Mouse (Mus musculus) hematopoietic stem cell, adult 5-6 weeks (primary cell): Measurements from ENCODE around the gene Vmn1r33. TPM values are rescaled to one million over a fixed set of nuclear protein-coding genes. Genes with fewer than 3 reads are reported as not detected.
"Not testable (repeated sequence)": the region's sequence is repeated elsewhere in the genome, so short reads cannot be mapped to it uniquely, and the experiment has no call there.

ENCODE experiments used
- ATAC-seq, 2 experiments: fragments of 125-278 bp in 1 of 2; replicated peaks in 1 of 2; 2 replicates each; pipeline ENCODE4 v1.8.0; 2016 to 2017; ENCODE audit warnings: inconsistent platforms in 2 of 2, mild to moderate bottlenecking in 2 of 2, moderate number of reproducible peaks in 2 of 2, low read depth in 1 of 2, moderate TSS enrichment in 1 of 2; ENCODE audit not compliant: low FRiP score in 2 of 2, poor library complexity in 2 of 2, severe bottlenecking in 2 of 2, insufficient read depth in 1 of 2, low TSS enrichment in 1 of 2
- total RNA-seq: library from RNA; stranded (forward); fragments of 172-1452, 232-1000 nt; gene quantifications from 2 replicates; pipeline ENCODE4 v1.2.3, GENCODE M21; 2017

Gene Vmn1r33
- total RNA-seq = not detected in 2 replicates

DNA sequence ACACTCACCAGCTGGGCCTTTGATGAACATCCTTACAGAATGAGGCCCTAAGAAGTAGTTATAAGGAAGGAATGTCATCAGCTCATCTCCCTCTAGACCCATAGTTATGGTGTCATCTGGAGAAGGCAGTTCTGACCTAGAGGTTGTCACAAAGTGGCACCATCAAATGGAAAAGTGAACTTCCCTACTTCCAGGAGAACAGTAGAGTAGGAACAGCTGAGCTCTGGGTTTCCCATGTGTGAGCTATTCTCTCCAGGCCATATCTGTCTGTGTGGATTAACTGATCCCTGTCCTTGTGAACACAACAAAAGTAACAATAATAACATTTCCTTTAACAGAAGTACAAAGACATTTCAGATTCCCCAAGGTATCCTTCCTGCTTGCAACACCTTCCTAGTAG is at the start of gene Vmn1r33:
Gene Vmn1r33 (minus strand): TSS at position 101 of the 400 bp plus-strand sequence.
- ATAC-seq = not testable (repeated sequence)

DNA sequence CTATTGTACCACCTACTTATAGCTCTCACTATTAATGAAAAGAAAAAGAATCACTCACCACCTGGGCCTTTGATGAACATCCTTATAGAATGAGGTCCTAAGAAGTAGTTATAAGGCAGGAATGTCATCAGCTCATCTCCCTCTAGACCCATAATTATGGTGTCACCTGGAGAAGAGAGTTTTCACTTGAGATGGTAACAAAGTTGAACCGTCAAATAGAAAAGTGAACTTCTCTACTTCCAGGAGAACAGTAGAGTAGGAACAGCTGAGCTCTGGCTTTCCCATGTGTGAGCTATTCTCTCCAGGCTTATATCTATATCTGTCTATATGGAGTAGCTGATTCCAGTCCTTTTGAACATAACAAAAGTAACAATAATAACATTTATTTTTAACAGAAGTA is 25.7 kb upstream of the Vmn1r33 start, which contains the start of gene Vmn1r34:
Gene Vmn1r34 (minus strand): TSS at position 101 of the 400 bp plus-strand sequence.
- no peak for ATAC-seq

DNA sequence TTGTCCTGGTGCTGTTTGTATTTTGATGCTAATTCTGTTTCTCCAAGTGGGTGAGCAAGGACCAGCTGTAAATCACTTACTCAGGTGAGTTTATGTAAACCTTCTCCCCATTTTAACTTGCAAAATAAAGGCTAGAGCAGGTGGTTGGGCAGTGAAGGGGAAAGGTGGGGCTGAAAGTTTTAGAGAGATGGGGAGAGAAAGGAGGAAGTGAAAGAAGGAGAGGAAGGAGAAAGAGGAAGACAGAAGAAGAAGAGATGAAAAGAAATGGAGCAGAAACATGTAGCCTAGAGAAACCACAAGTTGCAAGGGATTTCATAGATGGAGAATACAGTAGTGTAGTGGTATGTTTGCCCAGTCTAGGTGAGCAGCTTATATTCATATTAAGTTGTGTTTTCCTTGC is 22.3 kb downstream of the Vmn1r33 start:
- ATAC-seq = no peak

Other genes starting within 250 kb of the Vmn1r33 start
- 87.2 and 91.4 TPM in 2 replicates for gene Mad2l1, start 82.9 kb downstream of the Vmn1r33 start, total RNA-seq
- gene Vmn1r32, start 58.2 kb downstream of the Vmn1r33 start, total RNA-seq = not detected in 2 replicates
- gene Vmn1r34, start 25.6 kb upstream of the Vmn1r33 start, total RNA-seq = not detected in 2 replicates
- gene Vmn1r35, start 67.6 kb upstream of the Vmn1r33 start, total RNA-seq = not detected in 2 replicates
- gene Vmn1r36, start 100.9 kb upstream of the Vmn1r33 start, total RNA-seq = not detected in 2 replicates
- not detected in 2 replicates for gene Vmn1r37, start 111.1 kb upstream of the Vmn1r33 start, total RNA-seq
- not detected in 2 replicates for gene Vmn1r38, start 164.3 kb upstream of the Vmn1r33 start, total RNA-seq
- not detected in 2 replicates for gene Vmn1r39, start 192.3 kb upstream of the Vmn1r33 start, total RNA-seq